Comparison of ENCODE assay signal across 8 mouse cellular contexts in genomic region chrX:13280409-13281328, GRCm38 (mm10). TPM values are rescaled to one million over a fixed set of nuclear protein-coding genes. Genes with fewer than 3 reads are reported as not detected.
DNase-seq lines count a peak whose midpoint lies in the region; ATAC-seq and TF ChIP-seq lines count a peak whose summit lies in the region.

Gene Ddx3x (plus strand): TSS chrX:13280970.

- no peaks in the 10 kb centered on the region for H3K9me3 ChIP-seq in forebrain, embryonic 12.5 days
- no peaks in the 10 kb centered on the region for H3K9me3 ChIP-seq in heart, postnatal 0 days (replicated peaks; ENCODE audit: control insufficient read depth, low read length)
- H3K9me3 ChIP-seq in liver, embryonic 16.5 days (replicated peaks; ENCODE audit: control insufficient read depth, low read length): no peaks in the 10 kb centered on the region
- H3K9me3 ChIP-seq in neural tube, embryonic 13.5 days: no peaks in the 10 kb centered on the region

- TF ChIP-seq CTCF in heart, postnatal 0 days (IDR thresholded peaks at IDR 0.05; ENCODE audit: low read depth): no peak
- TF ChIP-seq CTCF in testis, adult 2 months (IDR thresholded peaks at IDR 0.05; ENCODE audit: control insufficient read depth, insufficient read depth, insufficient replicate concordance, low read depth, low read length): no peak

- peak; percentile 43 for TF ChIP-seq EP300 in heart, postnatal 0 days (IDR thresholded peaks at IDR 0.05; ENCODE audit: low read depth)

- DNase-seq in CD8-positive naive resting alpha-beta T cell, adult 2 months (ENCODE audit: low read depth in 2 of 2, low spot score in 2 of 2): peak; percentile 85 to 86
- DNase-seq in c-Kit-positive CD71-positive TER-119-negative erythroid progenitor cells, embryonic 14.5 days (ENCODE audit: low read depth): peak; percentile 65
- peak; percentile 93 for DNase-seq in heart, postnatal 0 days (ENCODE audit: low spot score)
- DNase-seq in kidney, postnatal 4 days: peak; percentile 89 to 97

- H3K4me1 ChIP-seq in forebrain, embryonic 12.5 days: peaks cover 11% of the 10 kb centered on the region
- H3K4me1 ChIP-seq in heart, postnatal 0 days (ENCODE audit: control insufficient read depth, insufficient read depth): peaks cover 3% of the 10 kb centered on the region; the same call in 1 of the 2 replicates
- peaks cover 6% of the 10 kb centered on the region for H3K4me1 ChIP-seq in liver, embryonic 16.5 days (ENCODE audit: control insufficient read depth, low read depth, low read length)
- peaks cover 32% of the 10 kb centered on the region for H3K4me1 ChIP-seq in neural tube, embryonic 13.5 days (replicated peaks)
- peaks cover 7% of the 10 kb centered on the region for H3K4me1 ChIP-seq in testis, adult 2 months (ENCODE audit: control insufficient read depth, insufficient read depth, low read length)

- H3K27ac ChIP-seq in forebrain, embryonic 12.5 days: peak within 1 kb of the TSS; percentile 99
- H3K27ac ChIP-seq in heart, postnatal 0 days (ENCODE audit: low read depth): peak within 1 kb of the TSS; percentile 100
- peak within 1 kb of the TSS; percentile 95 for H3K27ac ChIP-seq in liver, embryonic 16.5 days (ENCODE audit: low read length)
- H3K27ac ChIP-seq in neural tube, embryonic 13.5 days (replicated peaks): peak within 1 kb of the TSS; percentile 99
- H3K27ac ChIP-seq in testis, adult 2 months (ENCODE audit: control insufficient read depth, insufficient read depth, low read depth, low read length): peak within 1 kb of the TSS; percentile 98

- peak; percentile 92 for TF ChIP-seq POLR2A in testis, adult 2 months (IDR thresholded peaks at IDR 0.05; ENCODE audit: control insufficient read depth, low read depth, low read length)

- peak within 1 kb of the TSS; percentile 72 for H3K4me2 ChIP-seq in forebrain, embryonic 12.5 days
- peak within 1 kb of the TSS; percentile 59 for H3K4me2 ChIP-seq in heart, postnatal 0 days (ENCODE audit: low read depth, low read length)
- H3K4me2 ChIP-seq in liver, embryonic 16.5 days (ENCODE audit: low read depth, low read length): peak within 1 kb of the TSS; percentile 83
- peak within 1 kb of the TSS; percentile 81 for H3K4me2 ChIP-seq in neural tube, embryonic 13.5 days

- H3K36me3 ChIP-seq in forebrain, embryonic 12.5 days (replicated peaks): peaks cover 12% of the 10 kb centered on the region
- H3K36me3 ChIP-seq in heart, postnatal 0 days (replicated peaks; ENCODE audit: control insufficient read depth, insufficient read depth, low read length): peaks cover 10% of the 10 kb centered on the region; the same call in 1 of the 2 replicates
- H3K36me3 ChIP-seq in liver, embryonic 16.5 days (ENCODE audit: control insufficient read depth, insufficient read depth): peaks cover 4% of the 10 kb centered on the region; the same call in 1 of the 2 replicates
- peaks cover 11% of the 10 kb centered on the region for H3K36me3 ChIP-seq in neural tube, embryonic 13.5 days
- H3K36me3 ChIP-seq in testis, adult 2 months (ENCODE audit: control insufficient read depth, insufficient read depth, low read length): no peaks in the 10 kb centered on the region

- H3K27me3 ChIP-seq in forebrain, embryonic 12.5 days: peaks cover 9% of the 10 kb centered on the region; the same call in 1 of the 2 replicates
- H3K27me3 ChIP-seq in heart, postnatal 0 days (ENCODE audit: control insufficient read depth, insufficient read depth, low read length): no peaks in the 10 kb centered on the region
- H3K27me3 ChIP-seq in liver, embryonic 16.5 days (ENCODE audit: control insufficient read depth, insufficient read depth, low read depth, low read length): no peaks in the 10 kb centered on the region
- 0 out of 2 replicates have a peak, but pooled peaks cover 5% of the 10 kb centered on the region for H3K27me3 ChIP-seq in neural tube, embryonic 13.5 days
- no peaks in the 10 kb centered on the region for H3K27me3 ChIP-seq in testis, adult 2 months (ENCODE audit: control insufficient read depth, insufficient read depth, low read length)

- under 1% methylated on average over 57 of the region's 57 CpGs for WGBS in forebrain, embryonic 12.5 days
- under 1% methylated on average over 56 of the region's 57 CpGs for WGBS in heart, postnatal 0 days
- 1% methylated on average over 57 of the region's 57 CpGs for WGBS in liver, embryonic 16.5 days (ENCODE audit: insufficient replicate concordance)
- whole genome bisulfite sequencing in neural tube, embryonic 13.5 days: under 1% methylated on average over 57 of the region's 57 CpGs

- H3K9ac ChIP-seq in forebrain, embryonic 12.5 days: peak within 1 kb of the TSS; percentile 96
- peak within 1 kb of the TSS; percentile 99 for H3K9ac ChIP-seq in heart, postnatal 0 days (replicated peaks; ENCODE audit: low read depth, low read length)
- peak within 1 kb of the TSS; percentile 93 for H3K9ac ChIP-seq in liver, embryonic 16.5 days (ENCODE audit: low read depth, low read length)
- peak within 1 kb of the TSS; percentile 99 for H3K9ac ChIP-seq in neural tube, embryonic 13.5 days

- peak within 1 kb of the TSS; percentile 81 for H3K4me3 ChIP-seq in forebrain, embryonic 12.5 days (replicated peaks)
- peak within 1 kb of the TSS; percentile 99 for H3K4me3 ChIP-seq in heart, postnatal 0 days (ENCODE audit: low read depth, low read length)
- peak within 1 kb of the TSS; percentile 90 for H3K4me3 ChIP-seq in liver, embryonic 16.5 days (ENCODE audit: low read depth, low read length)
- peak within 1 kb of the TSS; percentile 84 for H3K4me3 ChIP-seq in neural tube, embryonic 13.5 days
- peak within 1 kb of the TSS; percentile 84 for H3K4me3 ChIP-seq in testis, adult 2 months (ENCODE audit: control insufficient read depth, low read depth, low read length)

- peak; percentile 95 for ATAC-seq in forebrain, embryonic 12.5 days (ENCODE audit: low FRiP score)
- ATAC-seq in heart, postnatal 0 days (ENCODE audit: insufficient read depth, low read depth): peak; percentile 91
- peak; percentile 91 for ATAC-seq in liver, embryonic 16.5 days (ENCODE audit: low read depth)
- peak; percentile 96 for ATAC-seq in neural tube, embryonic 13.5 days (ENCODE audit: low read depth)

RNA-seq across cellular contexts. Expression of gene Ddx3x, which starts in this region (rescaled TPM):
- polyA plus RNA-seq in forebrain, embryonic 12.5 days (2016; fragmentation: Nextera tagmentation; extraction: Ambion mirVana): 185 and 189 TPM in 2 replicates
- total RNA-seq in heart, postnatal 0 days (2014; rRNA removed; ENCODE audit: low replicate concordance): 61.2 and 102 TPM in 2 replicates
- polyA plus RNA-seq in heart, postnatal 0 days (2015; fragmentation: Nextera tagmentation; extraction: Ambion mirVana): 45.8 and 65.9 TPM in 2 replicates
- polyA plus RNA-seq in liver, embryonic 16.5 days (2015; fragmentation: Nextera tagmentation; extraction: Ambion mirVana): 43.9 and 44.5 TPM in 2 replicates
- 107 and 114 TPM in 2 replicates for polyA plus RNA-seq in neural tube, embryonic 13.5 days (2015; fragmentation: Nextera tagmentation; extraction: Ambion mirVana)
- 4.6 and 5.9 TPM in 2 replicates for polyA plus RNA-seq in testis, adult 2 months (2012; rRNA removed)

Comparison
In these comparisons a context has a peak if more than half of its experiments do, and no peak if none do; other contexts are left out.
1. Peak in every context shown above with its lines: DNase-seq, ATAC-seq, H3K4me3 ChIP-seq and H3K27ac ChIP-seq.